Mouse (Mus musculus) gastrocnemius, adult 18-20 months (tissue): ENCODE measurements around the gene Hist1h3h. TPM values are rescaled to one million over a fixed set of nuclear protein-coding genes. Genes with fewer than 3 reads are reported as not detected.
A peak's percentile ranks its signal among the peaks of the same experiment; 100 is the strongest.
"Not testable (repeated sequence)": the region's sequence is repeated elsewhere in the genome, so short reads cannot be mapped to it uniquely, and the experiment has no call there.

Experiments used
- DNase-seq: peaks from one replicate; pipeline ENCODE4 v3.0.0; 2021; ENCODE audit warnings: low spot score
- long read RNA-seq, 2 experiments: library from polyadenylated mRNA; stranded (forward); transcript quantifications; one replicate each; pipeline ENCODE4 v2.0.0; 2021
- total RNA-seq, 2 experiments: library from RNA; stranded (reverse); gene quantifications; 2 replicates each; pipeline ENCODE4 v1.2.3; 2021

Gene Hist1h3h
- 1 to 10 TPM in 1 of 2 experiments, not detected in 1; 2.3 TPM for total RNA-seq
- long read RNA-seq, experiment 1, result 0 reads
- long read RNA-seq, experiment 2, result 0 reads

- DNase-seq, result peak; percentile 40
Measured at GRCm38 (mm10) chr13:21717397-21718357, at the start of gene Hist1h3h. Gene Hist1h3h (plus strand): TSS chr13:21717659.

GRCm38 (mm10) chr13:21677305-21677704, 40.2 kb upstream of the Hist1h3h start, which contains the start of gene Olfr1360:
Gene Olfr1360 (minus strand): TSS chr13:21677405.
- DNase-seq, result no peak

- DNase-seq, result no peak
Measured at GRCm38 (mm10) chr13:21697811-21698210, 19.6 kb upstream of the Hist1h3h start, which contains the start of gene Olfr1359. Gene Olfr1359 (plus strand): TSS chr13:21698111.

- DNase-seq, result no peak
Measured at GRCm38 (mm10) chr13:21706669-21707068, 10.8 kb upstream of the Hist1h3h start.

GRCm38 (mm10) chr13:21710031-21710711, 7.3 kb upstream of the Hist1h3h start:
- DNase-seq, result peak; percentile 89

- peak; percentile 81 for DNase-seq
Measured at GRCm38 (mm10) chr13:21710821-21711525, 6.5 kb upstream of the Hist1h3h start.

- no peak for DNase-seq
Measured at GRCm38 (mm10) chr13:21711698-21712097, 5.8 kb upstream of the Hist1h3h start.

- DNase-seq, result peak; percentile 54
Measured at GRCm38 (mm10) chr13:21714725-21715124, 2.7 kb upstream of the Hist1h3h start.

- no peak for DNase-seq
Measured at GRCm38 (mm10) chr13:21715131-21715863, 2.2 kb upstream of the Hist1h3h start.

- DNase-seq, result peak; percentile 62
Measured at GRCm38 (mm10) chr13:21715864-21716539, 1.5 kb upstream of the Hist1h3h start, which contains the start of the genes Hist1h2bl and Hist1h2ai. Gene Hist1h2bl (minus strand): TSS chr13:21716143. Gene Hist1h2ai (plus strand): TSS chr13:21716422.

GRCm38 (mm10) chr13:21716540-21717391, 693 bp upstream of the Hist1h3h start:
- DNase-seq, result not testable (repeated sequence)

- no peak for DNase-seq
Measured at GRCm38 (mm10) chr13:21718381-21719080, 1.1 kb downstream of the Hist1h3h start.

- DNase-seq, result not testable (repeated sequence)
Measured at GRCm38 (mm10) chr13:21721107-21721756, 3.8 kb downstream of the Hist1h3h start.

- DNase-seq, result peak; percentile 35
Measured at GRCm38 (mm10) chr13:21721757-21722372, 4.4 kb downstream of the Hist1h3h start, which contains the start of gene Hist1h2bm. Gene Hist1h2bm (plus strand): TSS chr13:21722044.

- no peak for DNase-seq
Measured at GRCm38 (mm10) chr13:21722373-21722925, 5.0 kb downstream of the Hist1h3h start.

GRCm38 (mm10) chr13:21722993-21723836, 5.8 kb downstream of the Hist1h3h start:
- DNase-seq, result no peak
